Mouse (Mus musculus) lung, postnatal 0 days (tissue): ENCODE data around the gene Ltb.
A peak's percentile ranks its signal among the peaks of the same experiment; 100 is the strongest.

Source experiments
- CTCF ChIP-seq: IDR thresholded peaks from 2 replicates; pipeline ENCODE4 v1.5.1; 2016; ENCODE audit warnings: antibody characterized with exemption, mild to moderate bottlenecking
- EP300 ChIP-seq: IDR thresholded peaks from 2 replicates; pipeline ENCODE4 v1.6.1; 2016; ENCODE audit warnings: antibody characterized with exemption, mild to moderate bottlenecking, control low read depth

DNA sequence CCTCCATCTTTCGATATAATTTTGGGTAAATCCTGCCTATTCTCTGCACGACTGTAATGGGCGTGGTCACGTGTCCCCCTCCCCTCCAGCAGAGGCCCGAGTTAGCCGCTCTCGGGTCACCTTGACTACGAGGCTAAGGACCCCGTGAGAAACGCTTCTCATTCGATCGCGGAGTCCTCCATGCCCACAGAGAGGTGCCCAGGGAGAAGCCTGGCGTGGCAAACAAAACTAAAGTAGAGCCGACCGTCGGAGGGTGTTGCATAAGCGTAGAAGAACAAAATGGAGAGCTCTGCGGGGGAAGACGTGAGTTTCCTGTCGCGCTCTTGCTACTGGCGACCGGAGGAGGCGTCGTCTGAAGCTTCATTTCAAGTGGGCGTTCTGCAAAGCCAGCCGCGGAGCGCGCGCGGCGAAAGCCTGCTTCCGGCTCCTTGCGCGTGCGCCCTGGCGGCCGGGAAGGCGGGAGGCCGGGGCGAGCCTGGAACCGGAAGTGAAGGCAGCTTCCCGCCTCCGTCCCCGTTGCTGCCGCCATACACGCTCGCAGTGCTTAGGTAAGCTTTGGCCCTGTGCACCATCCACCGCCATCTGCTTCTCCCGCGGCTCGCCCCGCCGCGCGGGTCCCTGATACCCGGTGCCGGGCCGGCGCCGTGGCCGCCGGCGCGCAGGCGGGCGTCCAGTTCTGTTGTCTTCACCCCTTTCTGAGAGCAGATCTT is 47.2 kb downstream of the Ltb start, which contains the start of gene Ddx39b:
- TF ChIP-seq CTCF (peak; percentile 46), EP300 (peak; percentile 90)
